In genomic region chr17:85353636-85354035, GRCm38 (mm10) we compare ENCODE assay signal across 22 mouse cellular contexts.
A peak's percentile ranks its signal among the peaks of the same experiment; 100 is the strongest.
DNase-seq lines count a peak whose midpoint lies in the region; ATAC-seq and TF ChIP-seq lines count a peak whose summit lies in the region.
"Had no signal": no experiment of that assay in that cellular context is flagged by ENCODE, and none has a peak within 500 bp of the region (broad histone marks: within the 10 kb centered on the region; RNA-seq: fewer than 3 reads in every experiment).

No protein-coding gene starts in this region.

- 0 out of 2 replicates have a peak, but pooled peaks cover 4% of the 10 kb centered on the region for H3K4me1 ChIP-seq in forebrain, postnatal 0 days (ENCODE audit: insufficient read depth)
- peaks cover 10% of the 10 kb centered on the region for H3K4me1 ChIP-seq in forebrain, embryonic 10.5 days
- H3K4me1 ChIP-seq in midbrain, embryonic 11.5 days (ENCODE audit: control insufficient read depth, insufficient read depth, low read length): no peaks in the 10 kb centered on the region
- H3K4me1 ChIP-seq in midbrain, embryonic 10.5 days: no peaks in the 10 kb centered on the region
- H3K4me1 ChIP-seq: heart, embryonic 10.5 days; heart, embryonic 13.5 days; hindbrain, embryonic 12.5 days had no signal

- 57% methylated on average over 10 of the region's 10 CpGs for WGBS in forebrain, postnatal 0 days
- 91% methylated on average over 10 of the region's 10 CpGs for WGBS in forebrain, embryonic 10.5 days
- 82% methylated on average over 10 of the region's 10 CpGs for WGBS in midbrain, embryonic 11.5 days
- 87% methylated on average over 10 of the region's 10 CpGs for WGBS in midbrain, embryonic 10.5 days

- H3K4me2 ChIP-seq in forebrain, postnatal 0 days (ENCODE audit: low read depth): no peak overlapping the region
- no peak overlapping the region for H3K4me2 ChIP-seq in midbrain, embryonic 11.5 days
- H3K4me2 ChIP-seq: heart, embryonic 13.5 days; hindbrain, embryonic 12.5 days had no signal

- no peak for TF ChIP-seq CTCF in forebrain, postnatal 0 days (IDR thresholded peaks at IDR 0.05; ENCODE audit: low read depth)

- H3K27me3 ChIP-seq in forebrain, postnatal 0 days (ENCODE audit: insufficient read depth, low read length): no peaks in the 10 kb centered on the region
- H3K27me3 ChIP-seq in forebrain, embryonic 10.5 days (ENCODE audit: poor library complexity, severe bottlenecking): no peaks in the 10 kb centered on the region
- H3K27me3 ChIP-seq in midbrain, embryonic 11.5 days (ENCODE audit: control insufficient read depth, insufficient read depth, low read length): no peaks in the 10 kb centered on the region
- H3K27me3 ChIP-seq in midbrain, embryonic 10.5 days (ENCODE audit: low read depth, poor library complexity, severe bottlenecking): no peaks in the 10 kb centered on the region
- H3K27me3 ChIP-seq: CH12.LX; heart, embryonic 13.5 days; hindbrain, embryonic 12.5 days; Patski had no signal

- peak; percentile 65 to 73 for DNase-seq in cerebellum, postnatal 10 days
- no peak for DNase-seq in cerebellum, adult 11 months
- peak; percentile 33 for DNase-seq in forebrain, postnatal 0 days
- DNase-seq in forebrain, embryonic 10.5 days (ENCODE audit: extremely low spot score, low spot score): no peak
- peak; percentile 76 for DNase-seq in midbrain, embryonic 11.5 days (ENCODE audit: low spot score, missing footprints)
- no peak for DNase-seq in midbrain, embryonic 10.5 days (ENCODE audit: low spot score)
- peak; percentile 33 for DNase-seq in brain, adult 2 months (ENCODE audit: low read depth, low spot score)
- DNase-seq: B cell, adult 2 months; cerebellum, adult 18-20 months; gastrocnemius, postnatal 25 days; heart, adult 2 months; kidney, adult 18-20 months had no signal

- peak; percentile 36; the same call in 1 of the 2 replicates for ATAC-seq in forebrain, postnatal 0 days
- no peak for ATAC-seq in midbrain, embryonic 11.5 days (ENCODE audit: low FRiP score)
- ATAC-seq: forebrain, embryonic 14.5 days; hindbrain, embryonic 16.5 days; inflammation-experienced regulatory T-cells, adult 6 months; intestine, embryonic 16.5 days; Patski had no signal

- H3K27ac ChIP-seq in forebrain, postnatal 0 days (ENCODE audit: low read depth, low read length): peak overlapping the region; percentile 5; the same call in 1 of the 2 replicates
- H3K27ac ChIP-seq in forebrain, embryonic 10.5 days: no peak overlapping the region
- no peak overlapping the region for H3K27ac ChIP-seq in midbrain, embryonic 11.5 days (ENCODE audit: low read depth, low read length)
- H3K27ac ChIP-seq in midbrain, embryonic 10.5 days (replicated peaks): no peak overlapping the region
- H3K27ac ChIP-seq: heart, adult 2 months; heart, embryonic 10.5 days; heart, embryonic 13.5 days; hindbrain, embryonic 12.5 days had no signal

- no peak overlapping the region for H3K9ac ChIP-seq in forebrain, postnatal 0 days
- H3K9ac ChIP-seq in midbrain, embryonic 11.5 days (ENCODE audit: low read length): no peak overlapping the region
- H3K9ac ChIP-seq: heart, embryonic 13.5 days; hindbrain, embryonic 12.5 days had no signal

- H3K36me3 ChIP-seq in forebrain, postnatal 0 days (ENCODE audit: insufficient read depth): no peaks in the 10 kb centered on the region
- no peaks in the 10 kb centered on the region for H3K36me3 ChIP-seq in forebrain, embryonic 10.5 days (replicated peaks)
- H3K36me3 ChIP-seq in midbrain, embryonic 11.5 days (ENCODE audit: control insufficient read depth, insufficient read depth, low read length): no peaks in the 10 kb centered on the region
- no peaks in the 10 kb centered on the region for H3K36me3 ChIP-seq in midbrain, embryonic 10.5 days
- H3K36me3 ChIP-seq: G1E; heart, embryonic 10.5 days; heart, embryonic 13.5 days; hindbrain, embryonic 12.5 days had no signal

- no peaks in the 10 kb centered on the region for H3K9me3 ChIP-seq in forebrain, postnatal 0 days (ENCODE audit: low read length)
- H3K9me3 ChIP-seq in forebrain, embryonic 10.5 days: no peaks in the 10 kb centered on the region
- no peaks in the 10 kb centered on the region for H3K9me3 ChIP-seq in midbrain, embryonic 11.5 days (ENCODE audit: control insufficient read depth, low read length)
- H3K9me3 ChIP-seq in midbrain, embryonic 10.5 days (replicated peaks): no peaks in the 10 kb centered on the region
- H3K9me3 ChIP-seq: heart, embryonic 10.5 days; heart, embryonic 13.5 days; hindbrain, embryonic 12.5 days had no signal

- H3K4me3 ChIP-seq in forebrain, postnatal 0 days (ENCODE audit: low read depth, low read length): no peak overlapping the region
- H3K4me3 ChIP-seq in forebrain, embryonic 10.5 days: no peak overlapping the region
- H3K4me3 ChIP-seq in midbrain, embryonic 11.5 days (ENCODE audit: low read depth, low read length): no peak overlapping the region
- no peak overlapping the region for H3K4me3 ChIP-seq in midbrain, embryonic 10.5 days
- H3K4me3 ChIP-seq: heart, adult 2 months; heart, embryonic 10.5 days; heart, embryonic 13.5 days; hindbrain, embryonic 12.5 days had no signal

Comparison
In these comparisons a context has a peak if more than half of its experiments do, and no peak if none do; other contexts are left out.
1. DNase-seq: peak in cerebellum, postnatal 10 days (2 of 2), forebrain, postnatal 0 days (single experiment), midbrain, embryonic 11.5 days (single experiment) and brain, adult 2 months (single experiment); none in cerebellum, adult 11 months (single experiment), forebrain, embryonic 10.5 days (single experiment) and midbrain, embryonic 10.5 days (single experiment).